Mouse (Mus musculus) cerebellum, adult 2 months (tissue): ENCODE measurements around the gene Plin4.

Experiments used
- CTCF ChIP-seq: fragments of 200-500 bp; IDR thresholded peaks from 2 replicates; pipeline ENCODE4 v1.5.1; 2011; ENCODE audit warnings: low read depth, mild to moderate bottlenecking, control low read depth, low read length, moderate library complexity, borderline replicate concordance; ENCODE audit not compliant: insufficient read depth
- POLR2A ChIP-seq: fragments of 200-500 bp; IDR thresholded peaks from 2 replicates; pipeline ENCODE4 v1.6.1; 2011; ENCODE audit warnings: low read length, control low read depth, borderline replicate concordance; ENCODE audit not compliant: insufficient read depth

DNA sequence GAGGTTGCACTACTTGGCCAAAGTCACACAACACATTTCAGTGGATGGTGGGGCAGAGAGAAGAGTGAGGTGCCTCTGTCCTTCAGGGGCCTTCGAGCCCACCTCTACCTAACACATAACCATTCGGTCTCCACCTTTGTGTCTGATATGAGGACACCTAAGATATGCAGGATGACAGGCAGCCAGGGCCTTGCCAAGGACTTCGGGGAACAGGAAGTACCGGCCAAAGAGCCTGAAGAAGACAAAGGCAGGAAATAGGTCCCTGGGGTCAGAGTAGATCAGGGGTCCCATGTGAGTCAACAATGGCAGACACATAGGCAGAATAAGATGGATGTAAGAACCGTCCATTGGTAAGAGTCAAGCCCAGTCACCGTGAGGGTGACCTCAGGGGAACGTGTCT is 27.0 kb upstream of the Plin4 start:
- TF ChIP-seq POLR2A (no peak), CTCF (no peak)
